Mouse (Mus musculus): ENCODE measurements around the gene Flrt3.

GRCm38 (mm10) chr2:140653978-140654377, 17.3 kb downstream of the Flrt3 start:
- no peak for TF ChIP-seq POLR2A (IDR thresholded peaks at IDR 0.05; ENCODE audit: insufficient read depth, low read length)
- TF ChIP-seq CTCF (IDR thresholded peaks at IDR 0.05; ENCODE audit: low read depth, low read length): no peak
